ENCODE assay signal across 23 mouse cellular contexts in the genomic region with DNA sequence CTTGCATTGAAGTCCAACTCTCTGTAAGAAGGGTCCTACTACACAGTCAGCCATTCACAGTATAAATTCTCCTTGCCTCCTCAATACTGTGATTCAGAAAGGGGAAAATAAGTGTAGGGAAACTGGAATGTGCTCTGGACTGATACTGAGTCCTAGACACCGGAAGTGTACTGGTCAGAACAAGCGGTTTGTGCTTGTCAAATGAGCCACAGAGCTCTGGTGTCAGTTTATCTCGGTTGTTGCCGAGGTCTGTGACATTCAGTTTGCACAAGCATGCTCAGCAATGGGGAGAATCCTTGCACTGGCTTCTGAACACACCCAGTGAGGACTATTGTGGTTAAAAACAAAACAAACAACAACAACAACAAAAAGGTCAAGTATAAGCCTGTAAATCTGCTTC. TPM values are rescaled to one million over a fixed set of nuclear protein-coding genes. Genes with fewer than 3 reads are reported as not detected.
"Had no signal": no experiment of that assay in that cellular context is flagged by ENCODE, and none has a peak within 500 bp of the region (broad histone marks: within the 10 kb centered on the region; RNA-seq: fewer than 3 reads in every experiment).

No protein-coding gene starts in this region.

- H3K4me2 ChIP-seq: heart, embryonic 11.5 days; heart, embryonic 13.5 days; heart, embryonic 15.5 days; hindbrain, embryonic 12.5 days; hindbrain, embryonic 14.5 days; intestine, embryonic 15.5 days; limb, embryonic 12.5 days had no signal

- H3K4me1 ChIP-seq: heart, embryonic 13.5 days; heart, embryonic 15.5 days; hindbrain, embryonic 12.5 days; intestine, embryonic 15.5 days; limb, embryonic 12.5 days had no signal

- H3K36me3 ChIP-seq: heart, embryonic 13.5 days; heart, embryonic 15.5 days; hindbrain, embryonic 10.5 days; hindbrain, embryonic 12.5 days; intestine, embryonic 15.5 days; limb, embryonic 10.5 days; limb, embryonic 12.5 days had no signal

- H3K9ac ChIP-seq: heart, embryonic 13.5 days; heart, embryonic 15.5 days; hindbrain, embryonic 12.5 days; hindbrain, embryonic 14.5 days; intestine, embryonic 15.5 days; limb, embryonic 12.5 days had no signal

- DNase-seq: gastrocnemius, postnatal 25 days; heart, adult 18-20 months; heart, postnatal 14 days; heart, postnatal 36 days; kidney, adult 18-20 months; kidney, adult 8-10 months; kidney, postnatal 10 days; kidney, postnatal 25 days; kidney, postnatal 4 days had no signal

- ATAC-seq: hindbrain, embryonic 16.5 days; inflammation-experienced regulatory T-cells, adult 6 months; intestine, embryonic 15.5 days; intestine, postnatal 0 days had no signal

- H3K27me3 ChIP-seq: heart, embryonic 15.5 days; hindbrain, embryonic 12.5 days; intestine, embryonic 15.5 days; limb, embryonic 12.5 days had no signal

- H3K4me3 ChIP-seq: heart, embryonic 13.5 days; heart, embryonic 15.5 days; hindbrain, embryonic 10.5 days; hindbrain, embryonic 12.5 days; intestine, embryonic 15.5 days; layer of hippocampus, adult 2 months; left cerebral cortex, adult 2 months; limb, embryonic 10.5 days; limb, embryonic 12.5 days had no signal

- H3K27ac ChIP-seq: heart, embryonic 13.5 days; heart, embryonic 15.5 days; hindbrain, embryonic 10.5 days; hindbrain, embryonic 12.5 days; hindbrain, embryonic 14.5 days; intestine, embryonic 15.5 days; layer of hippocampus, adult 2 months; left cerebral cortex, adult 2 months; limb, embryonic 10.5 days; limb, embryonic 12.5 days had no signal

- H3K9me3 ChIP-seq: heart, embryonic 13.5 days; heart, embryonic 15.5 days; hindbrain, embryonic 10.5 days; hindbrain, embryonic 12.5 days; intestine, embryonic 15.5 days; limb, embryonic 10.5 days; limb, embryonic 12.5 days had no signal

RNA-seq across cellular contexts. Expression of a gene that starts 53.5 kb away (rescaled TPM):
- polyA plus RNA-seq: inflammation-experienced regulatory T-cells, adult 6 months had no signal
